Mouse (Mus musculus) ES-E14 (cell line): Measurements from ENCODE around the gene Fbxo44.

ENCODE experiments used
- CHD2 ChIP-seq: IDR thresholded peaks from 2 replicates; pipeline ENCODE4 v1.6.1; 2014; ENCODE audit warnings: mild to moderate bottlenecking, low read depth, low read length, inconsistent platforms
- HCFC1 ChIP-seq: IDR thresholded peaks from 2 replicates; pipeline ENCODE4 v1.6.1; 2012; ENCODE audit warnings: low read length, inconsistent platforms, borderline replicate concordance; ENCODE audit not compliant: insufficient read depth
- MAFK ChIP-seq: IDR thresholded peaks from 2 replicates; pipeline ENCODE4 v1.6.1; 2014; ENCODE audit warnings: mild to moderate bottlenecking, low read depth, low read length, inconsistent platforms; ENCODE audit not compliant: insufficient read depth
- ZC3H11A ChIP-seq: IDR thresholded peaks from 2 replicates; pipeline ENCODE4 v1.6.1; 2012; ENCODE audit warnings: low read depth, mild to moderate bottlenecking, inconsistent platforms, low read length, borderline replicate concordance
- ZNF384 ChIP-seq: IDR thresholded peaks from 2 replicates; pipeline ENCODE4 v1.6.1; 2012; ENCODE audit warnings: low read depth, low read length, inconsistent platforms

DNA sequence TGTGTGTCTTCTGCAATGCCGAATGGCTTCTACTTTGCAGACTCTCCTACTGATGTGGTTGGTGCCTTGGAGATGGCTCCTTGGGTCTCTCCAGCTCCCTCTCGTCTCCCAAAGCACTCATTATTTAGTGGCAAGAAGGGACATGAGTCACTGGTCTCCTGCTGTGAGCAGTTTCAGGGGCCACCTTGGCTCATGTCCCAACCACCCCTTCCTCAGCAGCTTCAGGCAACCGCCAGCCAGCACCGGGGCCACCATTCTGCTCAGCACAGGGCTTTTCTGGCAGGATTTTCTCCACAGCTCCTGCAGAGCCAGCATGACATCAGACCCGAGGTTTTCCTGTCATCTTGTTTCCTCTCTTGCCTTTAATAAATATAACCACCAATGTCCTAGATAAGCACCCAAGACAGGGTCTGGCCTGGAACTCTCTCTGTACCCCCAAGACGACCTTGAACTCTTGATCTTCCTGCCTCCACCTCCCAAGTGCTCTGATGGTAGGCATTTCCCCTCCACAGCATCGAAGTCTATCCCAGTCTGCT lies 51.6 kb downstream of the Fbxo44 start:
- no peak for TF ChIP-seq ZC3H11A
- no peak for TF ChIP-seq ZNF384
- TF ChIP-seq CHD2, result no peak
- no peak for TF ChIP-seq HCFC1
- no peak for TF ChIP-seq MAFK
